Mouse (Mus musculus) liver, adult 2 months (tissue): ENCODE data around the gene Etnk2. TPM values are rescaled to one million over a fixed set of nuclear protein-coding genes. Genes with fewer than 3 reads are reported as not detected.

Source experiments
- DNase-seq: peaks from one replicate; pipeline ENCODE4 v3.0.0-alpha.2; 2011; ENCODE audit warnings: low read depth, low spot score; ENCODE audit errors: extremely low read depth
- H3K27ac ChIP-seq: fragments of 200-500 bp; replicated peaks from 2 replicates; pipeline ENCODE4 v1.5.1; 2012; ENCODE audit warnings: low read depth, mild to moderate bottlenecking, control low read depth, inconsistent platforms, low read length; ENCODE audit not compliant: insufficient read depth
- H3K27me3 ChIP-seq: fragments of 200-500 bp; 2 replicates; pipeline ENCODE4 v1.6.1; 2012; ENCODE audit warnings: mild to moderate bottlenecking, moderate library complexity, low read length, inconsistent platforms; ENCODE audit not compliant: control insufficient read depth, insufficient read depth
- H3K36me3 ChIP-seq: fragments of 200-500 bp; 2 replicates; pipeline ENCODE4 v1.6.1; 2012; ENCODE audit warnings: low read length, inconsistent platforms; ENCODE audit not compliant: control insufficient read depth, insufficient read depth
- H3K4me1 ChIP-seq: fragments of 200-500 bp; 2 replicates; pipeline ENCODE4 v1.6.1; 2011; ENCODE audit warnings: low read length; ENCODE audit not compliant: control insufficient read depth, insufficient read depth
- H3K4me3 ChIP-seq: fragments of 200-500 bp; 2 replicates; pipeline ENCODE4 v1.5.1; 2011; ENCODE audit warnings: low read depth, mild to moderate bottlenecking, control low read depth, low read length, moderate library complexity; ENCODE audit not compliant: insufficient read depth
- H3K79me2 ChIP-seq: fragments of 200-500 bp; 2 replicates; pipeline ENCODE4 v1.6.1; 2012; ENCODE audit warnings: inconsistent platforms, mild to moderate bottlenecking, low read length, moderate library complexity; ENCODE audit not compliant: control insufficient read depth, insufficient read depth
- H3K9ac ChIP-seq: fragments of 200-500 bp; 2 replicates; pipeline ENCODE4 v1.6.1; 2012; ENCODE audit warnings: low read depth, mild to moderate bottlenecking, control low read depth, inconsistent platforms, low read length
- CTCF ChIP-seq: fragments of 200-500 bp; IDR thresholded peaks from 2 replicates; pipeline ENCODE4 v1.5.1; 2011; ENCODE audit warnings: low read depth, low read length, control low read depth
- POLR2A ChIP-seq: fragments of 200-500 bp; IDR thresholded peaks from 2 replicates; pipeline ENCODE4 v1.6.1; 2011; ENCODE audit warnings: low read length, control low read depth; ENCODE audit not compliant: insufficient read depth; ENCODE audit errors: extremely low read depth
- WGBS: fragments of 180-500 bp; shearing (Covaris S2); methylation state at CpG from one replicate; pipeline ENCODE4 v1.1.7; 2018; 5-methylcytosine and 5-hydroxymethylcytosine counted together
- polyA plus RNA-seq: library from polyadenylated mRNA; depleted of rRNA; stranded (reverse); fragments of >200 nt; gene quantifications from 2 replicates; pipeline ENCODE4 v1.2.3, GENCODE M21; 2012
- total RNA-seq: library from RNA; depleted of rRNA; stranded (reverse); fragments of >200 nt; gene quantifications from 2 replicates; pipeline ENCODE4 v1.2.3, GENCODE M21; 2014

Etnk2 gene
- total and polyA plus RNA-seq, 2 experiments: 249 to 389 TPM

DNA sequence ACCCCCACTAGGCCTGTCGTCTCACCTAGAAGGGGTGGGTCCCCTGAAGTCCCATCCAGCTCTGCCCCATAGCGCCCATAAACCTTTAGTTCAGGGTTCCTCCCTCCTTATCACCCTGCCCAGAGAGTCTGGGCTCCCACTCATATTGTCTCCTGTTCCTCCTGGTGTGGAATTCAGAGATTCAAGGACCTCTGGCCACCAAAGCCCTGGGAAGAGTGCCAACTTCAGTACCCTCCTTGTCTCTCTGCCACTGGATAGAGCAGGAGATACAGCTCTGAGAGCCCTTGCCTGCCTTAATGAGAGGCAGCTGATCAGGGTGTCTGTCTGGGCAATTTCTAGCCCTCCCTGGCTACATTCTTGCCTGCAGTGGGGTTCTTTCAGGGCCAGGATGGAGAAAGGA lies 1.5 kb downstream of the Etnk2 start:
- peaks cover 18% of the 10 kb centered on the region; the same call in 1 of the 2 replicates for H3K79me2 ChIP-seq
- peaks cover 11% of the 10 kb centered on the region; the same call in 1 of the 2 replicates for H3K36me3 ChIP-seq
- H3K4me1 ChIP-seq: peaks cover 37% of the 10 kb centered on the region
- no peaks in the 10 kb centered on the region for H3K27me3 ChIP-seq
- H3K9ac ChIP-seq: peak overlapping the region; percentile 98
- peak; percentile 55 for DNase-seq
- peak overlapping the region; percentile 95 for H3K27ac ChIP-seq
- TF ChIP-seq CTCF: no peak
- TF ChIP-seq POLR2A: no peak
- peak overlapping the region; percentile 87 for H3K4me3 ChIP-seq
- 19% methylated on average over 2 of the region's 2 CpGs for WGBS

DNA sequence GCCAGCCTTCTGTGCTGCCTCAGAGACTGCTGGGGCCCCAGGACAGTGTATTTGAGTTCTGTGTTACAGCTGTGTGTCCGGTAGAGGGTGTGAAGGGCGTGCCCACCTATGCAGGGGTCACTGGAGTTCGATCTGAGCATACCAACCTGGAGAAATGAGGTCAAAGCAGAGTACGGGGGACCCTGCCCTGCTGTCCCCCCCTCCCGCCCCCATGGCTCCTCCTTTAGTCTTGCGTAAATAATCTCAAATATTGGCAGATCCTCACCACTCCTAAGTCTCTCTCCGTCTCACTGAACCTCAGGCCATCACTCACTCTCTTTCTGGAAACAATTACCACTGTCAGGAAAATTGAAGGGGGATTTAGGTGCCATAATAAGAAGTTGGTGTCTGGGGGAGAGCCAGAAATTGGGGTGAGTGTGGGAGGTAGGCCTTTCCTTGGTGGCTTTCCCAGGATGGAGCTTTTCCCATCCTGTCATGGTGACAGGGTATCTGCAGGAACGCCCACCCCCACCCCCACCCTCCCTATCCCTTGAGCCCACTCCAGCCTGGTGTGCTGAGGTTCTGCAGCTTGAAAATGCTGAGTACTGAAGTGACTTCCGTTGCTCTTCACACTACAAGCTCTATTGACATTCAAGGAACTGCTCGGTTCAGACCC lies 3.7 kb downstream of the Etnk2 start:
- Histone ChIP-seq H3K36me3 (peaks cover 12% of the 10 kb centered on the region; the same call in 1 of the 2 replicates), H3K9ac (peak overlapping the region; percentile 78), H3K27me3 (no peaks in the 10 kb centered on the region), H3K27ac (peak overlapping the region; percentile 95), H3K79me2 (peaks cover 18% of the 10 kb centered on the region; the same call in 1 of the 2 replicates), H3K4me3 (peak overlapping the region; percentile 87), H3K4me1 (peaks cover 45% of the 10 kb centered on the region)
- peak; percentile 91 for DNase-seq
- WGBS: 18% methylated on average over 10 of the region's 10 CpGs
- peak; percentile 50 for TF ChIP-seq CTCF
- TF ChIP-seq POLR2A: no peak

- Histone ChIP-seq H3K27me3 (no peaks in the 10 kb centered on the region), H3K9ac (peak overlapping the region; percentile 70), H3K36me3 (peaks cover 16% of the 10 kb centered on the region; the same call in 1 of the 2 replicates), H3K4me3 (peak overlapping the region; percentile 30), H3K79me2 (peaks cover 18% of the 10 kb centered on the region; the same call in 1 of the 2 replicates), H3K4me1 (peaks cover 46% of the 10 kb centered on the region), H3K27ac (peak overlapping the region; percentile 82)
- 12% methylated on average over 11 of the region's 11 CpGs for WGBS
- TF ChIP-seq POLR2A (0 out of 2 replicates have a peak, but pooled peaks have one; percentile 5), CTCF (no peak)
- peak; percentile 69 for DNase-seq
Observed at GRCm38 (mm10) chr1:133367606-133368488, 4.5 kb downstream of the Etnk2 start.

- peaks cover 17% of the 10 kb centered on the region; the same call in 1 of the 2 replicates for H3K79me2 ChIP-seq
- H3K4me3 ChIP-seq: no peak overlapping the region
- no peak for TF ChIP-seq POLR2A
- no peak for TF ChIP-seq CTCF
- peak; percentile 55 for DNase-seq
- WGBS: 53% methylated on average over 10 of the region's 10 CpGs
- H3K36me3 ChIP-seq: peaks cover 20% of the 10 kb centered on the region; the same call in 1 of the 2 replicates
- H3K4me1 ChIP-seq: peaks cover 48% of the 10 kb centered on the region
- no peaks in the 10 kb centered on the region for H3K27me3 ChIP-seq
- peak overlapping the region; percentile 70 for H3K9ac ChIP-seq
- H3K27ac ChIP-seq: peak overlapping the region; percentile 82
Observed at GRCm38 (mm10) chr1:133368644-133369043, 5.3 kb downstream of the Etnk2 start.

- 0 out of 2 replicates have a peak overlapping the region, but pooled peaks have one; percentile 20 for H3K9ac ChIP-seq
- peaks cover 59% of the 10 kb centered on the region for H3K4me1 ChIP-seq
- H3K79me2 ChIP-seq: peaks cover 3% of the 10 kb centered on the region; the same call in 1 of the 2 replicates
- DNase-seq: no peak
- TF ChIP-seq POLR2A: no peak
- TF ChIP-seq CTCF: no peak
- H3K36me3 ChIP-seq: peaks cover 25% of the 10 kb centered on the region; the same call in 1 of the 2 replicates
- 44% methylated on average over 4 of the region's 4 CpGs for WGBS
- H3K27ac ChIP-seq: peak overlapping the region; percentile 86
- no peak overlapping the region for H3K4me3 ChIP-seq
- H3K27me3 ChIP-seq: no peaks in the 10 kb centered on the region
Observed at GRCm38 (mm10) chr1:133370352-133370751, 7.0 kb downstream of the Etnk2 start.
